Mouse (Mus musculus) embryo, embryonic 10 days (tissue): Measurements from ENCODE around the gene Fgfr2.
"Not testable (repeated sequence)": the region's sequence is repeated elsewhere in the genome, so short reads cannot be mapped to it uniquely, and the experiment has no call there.

Experiments used
- DNase-seq: peaks from one replicate; pipeline ENCODE4 v3.0.0-alpha.2; 2015; ENCODE audit warnings: low spot score

Gene Fgfr2

DNA sequence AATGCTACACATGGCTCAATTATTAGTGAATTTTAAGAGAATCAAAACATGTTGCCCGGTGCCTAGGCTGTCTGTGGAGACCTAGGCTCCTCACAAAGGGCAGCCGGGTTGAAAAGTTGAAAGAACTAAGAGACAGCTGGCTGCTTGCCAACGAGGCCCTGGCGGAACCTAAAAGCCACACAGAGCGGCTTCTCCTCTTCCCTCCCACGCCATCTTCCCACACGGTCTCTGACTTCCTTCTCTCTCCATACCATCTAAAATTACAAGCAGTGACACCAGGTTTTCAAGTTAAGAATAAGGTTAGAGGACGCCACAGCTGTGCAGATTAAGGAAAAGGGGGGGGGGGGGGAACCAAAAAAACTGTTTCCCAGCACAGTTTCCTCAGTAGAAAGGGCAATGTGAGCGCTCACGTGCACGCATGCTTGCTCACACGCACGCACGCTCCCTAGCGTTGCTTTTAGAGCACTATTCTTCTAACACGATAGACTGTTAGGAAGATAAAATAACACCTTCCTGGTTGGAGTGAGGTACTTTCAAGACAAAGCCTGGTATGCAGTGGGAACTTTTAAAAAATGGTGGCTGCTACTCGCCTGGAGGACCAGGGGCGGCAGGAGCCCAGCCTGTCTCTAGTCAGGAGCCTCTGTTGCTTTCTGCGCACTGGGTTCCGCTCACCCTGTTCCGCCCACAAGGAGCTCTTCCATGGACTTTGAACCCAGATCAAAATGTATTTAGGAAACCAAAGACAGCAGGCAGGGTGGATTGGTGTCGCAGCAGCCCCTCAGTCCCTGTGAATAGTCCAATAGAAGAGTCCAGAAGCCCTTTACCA, 2491.4 kb downstream of the Fgfr2 start:
- peak; percentile 33 for DNase-seq

DNA sequence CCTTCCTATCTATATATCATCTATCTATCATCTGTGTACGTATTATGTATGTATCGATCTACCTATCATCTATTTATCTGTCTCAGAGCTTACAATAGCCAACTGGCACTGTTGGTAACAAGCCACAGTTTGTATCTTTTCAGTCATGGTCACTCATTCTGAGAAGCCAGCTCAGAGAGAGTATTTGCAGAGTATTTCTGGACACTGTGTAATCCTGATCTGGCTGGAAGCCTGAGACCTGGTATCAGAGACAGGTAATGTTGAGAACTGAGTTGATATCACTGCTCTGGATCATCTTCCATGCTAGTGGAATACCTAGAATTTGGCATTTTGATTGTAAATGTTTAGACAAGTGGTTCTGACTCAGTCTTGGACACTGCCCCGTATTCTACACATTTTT, 2492.2 kb downstream of the Fgfr2 start:
- DNase-seq, result no peak

DNA sequence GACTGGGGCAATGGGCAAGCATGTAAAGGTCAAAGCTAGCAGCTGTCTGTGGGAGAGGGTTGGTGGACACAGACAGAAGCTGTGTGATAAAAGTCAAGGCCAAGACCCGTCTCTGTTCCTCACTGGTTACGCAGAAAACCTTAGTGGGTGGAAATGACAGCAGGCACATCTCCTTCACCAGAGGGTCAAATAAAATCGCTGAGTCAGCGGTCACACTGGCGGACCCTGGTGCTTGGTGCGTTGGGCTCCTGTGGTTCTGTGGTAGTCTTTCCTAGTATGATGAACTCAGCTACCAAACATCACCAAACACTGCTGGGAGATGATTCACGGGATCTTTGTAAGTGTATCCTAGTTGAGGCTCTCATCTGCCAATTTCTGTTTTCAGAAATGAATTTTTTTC, 2493.2 kb downstream of the Fgfr2 start:
- no peak for DNase-seq

DNA sequence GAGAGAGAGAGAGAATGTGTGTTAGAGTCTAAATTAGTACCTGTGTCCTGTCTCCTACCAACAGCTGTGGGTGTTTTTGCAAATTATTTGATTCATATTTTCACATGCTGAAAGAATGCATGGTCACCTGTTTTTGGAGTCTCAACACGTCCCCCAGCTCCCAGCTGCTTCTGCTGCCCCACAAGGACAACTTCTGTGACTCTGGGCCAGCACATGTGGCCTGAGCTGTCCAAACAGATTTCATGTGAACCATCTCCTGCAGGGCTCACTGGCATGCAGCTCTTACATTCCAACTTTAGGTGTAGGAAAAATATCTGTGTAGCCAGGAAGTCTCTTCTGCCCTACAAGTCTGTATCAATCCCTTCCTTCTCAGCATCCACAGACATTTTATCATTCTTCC, 2494.5 kb downstream of the Fgfr2 start:
- DNase-seq, result no peak

DNA sequence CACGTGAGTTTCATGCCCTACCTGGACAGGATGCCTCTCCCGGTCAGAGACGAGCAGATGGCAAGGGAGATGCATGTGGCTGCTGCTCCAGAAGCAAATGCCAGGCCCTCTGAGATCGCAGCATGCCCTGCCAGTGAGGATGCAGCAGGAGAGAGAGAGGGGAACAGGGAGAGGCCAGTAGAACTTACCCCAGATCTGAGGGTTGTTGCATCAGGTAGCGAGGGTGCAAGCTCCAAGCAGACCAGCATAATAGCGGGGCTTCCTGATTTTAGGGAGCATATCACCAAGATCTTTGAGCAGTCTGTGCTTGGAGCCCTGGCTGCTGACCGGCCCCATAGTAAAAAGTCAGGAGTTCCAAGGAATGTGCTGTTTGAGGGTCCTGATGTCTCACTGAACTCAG, 2497.8 kb downstream of the Fgfr2 start:
- no peak for DNase-seq

DNA sequence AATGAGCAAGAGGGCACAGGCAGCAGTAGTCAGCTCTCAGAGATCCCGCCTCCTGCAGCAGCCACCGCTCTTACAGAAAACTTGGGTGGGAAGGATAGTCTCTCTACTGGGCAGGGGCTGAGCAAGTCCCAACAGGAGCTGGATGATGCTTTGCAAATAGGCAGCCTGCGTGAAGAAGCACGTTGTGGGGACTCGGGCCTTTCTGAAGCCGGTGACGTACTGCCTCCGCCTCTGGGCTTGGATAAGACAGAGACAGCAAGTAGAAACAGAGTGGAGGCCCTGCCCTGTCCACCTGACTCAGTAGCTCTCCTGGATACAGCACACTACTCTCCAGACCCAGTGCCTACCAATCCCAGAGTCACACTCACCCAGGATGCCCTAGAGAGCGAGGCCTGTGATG, 2498.9 kb downstream of the Fgfr2 start:
- DNase-seq, result no peak

DNA sequence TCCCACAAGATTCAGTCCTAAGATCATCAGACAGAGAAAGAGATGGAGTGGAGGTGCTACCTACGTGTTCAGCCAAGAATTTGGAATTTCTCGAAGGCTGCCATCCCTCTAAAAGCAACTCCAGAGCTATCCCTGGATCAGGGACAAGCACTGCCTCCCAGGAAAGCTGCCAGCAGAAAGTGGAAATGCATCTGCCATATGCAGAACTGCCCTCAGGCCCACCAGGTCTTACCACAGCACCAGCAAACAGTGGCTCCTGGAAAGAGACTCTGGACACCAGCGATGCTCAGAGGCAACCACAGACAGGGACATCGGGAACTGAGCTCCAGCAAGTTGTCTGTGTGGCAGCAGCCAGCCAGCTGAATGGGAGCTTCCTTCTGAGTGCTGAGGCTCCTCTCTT, 2500.8 kb downstream of the Fgfr2 start:
- no peak for DNase-seq

DNA sequence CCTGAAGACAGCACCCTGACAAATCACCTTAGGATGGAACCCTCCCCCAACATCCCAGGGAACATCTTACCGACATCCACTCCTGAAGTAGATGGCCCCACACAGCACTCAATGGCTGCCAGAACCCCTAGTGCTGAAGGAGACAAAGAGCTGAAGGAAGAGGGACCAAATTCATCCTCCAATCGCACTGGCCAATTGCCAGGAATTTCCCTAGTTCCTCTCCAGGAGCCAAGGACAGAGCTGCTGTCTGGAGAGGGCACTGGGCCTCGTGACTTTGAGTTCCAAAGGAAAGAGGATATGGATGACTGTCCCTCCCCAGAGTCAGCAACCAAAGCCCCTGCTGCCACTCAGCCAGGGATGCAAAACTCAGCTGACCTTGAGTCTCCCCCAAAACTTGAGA, 2501.2 kb downstream of the Fgfr2 start:
- no peak for DNase-seq

DNA sequence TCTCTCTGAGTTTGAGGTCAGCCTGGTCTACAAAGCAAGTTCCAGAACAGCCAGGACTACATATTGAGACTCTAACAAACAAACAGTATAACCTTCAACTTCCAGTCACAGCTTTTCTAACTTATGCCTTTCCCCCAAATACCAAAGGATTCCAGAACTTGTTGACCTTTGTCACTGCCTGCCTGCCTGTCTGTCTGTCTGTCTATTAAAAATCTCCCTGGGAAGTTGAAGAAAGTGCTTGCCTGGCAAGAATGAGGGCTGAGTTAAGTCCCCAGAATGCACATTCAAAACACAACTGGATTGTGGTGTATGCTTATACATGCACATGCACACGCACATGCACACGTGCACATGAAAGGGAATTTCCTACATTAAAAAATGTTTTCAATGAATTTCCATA, 2502.1 kb downstream of the Fgfr2 start:
- DNase-seq, result no peak

DNA sequence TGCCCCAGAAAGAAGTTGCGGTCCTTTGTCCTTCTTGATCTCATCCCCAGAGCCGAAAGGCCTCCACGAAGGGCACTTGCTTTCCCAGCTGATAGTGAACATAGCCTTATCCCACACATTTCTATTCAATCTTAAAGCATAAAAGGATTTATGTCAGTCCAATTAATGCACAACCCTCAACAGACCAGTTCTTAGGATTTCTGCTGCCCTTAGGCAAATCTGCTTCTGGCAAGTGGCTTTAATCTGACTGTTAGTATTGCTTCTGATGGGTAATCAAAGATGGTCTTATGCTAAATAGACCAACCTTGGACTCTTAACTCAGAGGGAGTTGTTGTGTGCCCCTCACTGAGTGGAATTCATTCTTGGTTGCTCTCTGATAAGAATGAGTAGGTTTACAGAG, 2505.6 kb downstream of the Fgfr2 start:
- no peak for DNase-seq

DNA sequence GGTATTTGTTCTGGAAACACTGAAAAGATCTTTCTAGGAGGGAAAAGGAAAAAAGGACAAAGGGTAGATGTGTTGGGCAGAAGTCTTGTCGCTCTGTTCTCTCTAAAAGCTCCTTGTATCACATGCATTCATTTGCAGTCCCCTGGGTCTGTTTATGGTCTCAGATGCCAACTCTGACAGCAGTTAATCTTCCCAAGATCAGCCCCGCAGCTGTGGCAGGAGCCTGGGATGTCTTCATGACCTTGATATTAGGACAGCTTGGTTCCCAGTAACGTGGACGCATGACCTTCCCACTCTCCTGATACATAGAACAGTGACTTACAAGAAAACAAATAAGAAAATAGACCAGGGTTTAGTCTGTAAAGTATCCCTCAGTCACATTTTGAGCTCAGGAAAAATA, 2509.2 kb downstream of the Fgfr2 start:
- DNase-seq, result no peak

DNA sequence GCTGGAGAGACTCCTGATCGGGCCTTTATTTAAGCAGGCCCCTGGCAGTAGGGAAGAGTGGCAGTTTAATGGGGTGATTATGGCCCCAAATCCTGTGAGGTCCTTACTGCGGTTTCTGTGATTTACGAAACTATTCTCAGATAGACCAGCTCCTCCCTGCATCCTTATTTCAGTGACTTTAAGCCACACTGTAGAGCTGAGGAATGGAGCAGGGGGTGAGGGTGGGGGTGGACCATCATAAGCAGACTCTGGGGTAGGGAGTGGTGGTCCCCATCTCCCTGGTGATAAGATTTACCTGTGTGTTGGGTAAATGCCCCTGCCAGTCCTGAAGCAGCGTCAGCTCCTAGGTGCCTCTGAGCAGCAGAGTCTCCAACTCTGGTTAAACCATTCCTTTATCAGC, 2516.2 kb downstream of the Fgfr2 start:
- no peak for DNase-seq

DNA sequence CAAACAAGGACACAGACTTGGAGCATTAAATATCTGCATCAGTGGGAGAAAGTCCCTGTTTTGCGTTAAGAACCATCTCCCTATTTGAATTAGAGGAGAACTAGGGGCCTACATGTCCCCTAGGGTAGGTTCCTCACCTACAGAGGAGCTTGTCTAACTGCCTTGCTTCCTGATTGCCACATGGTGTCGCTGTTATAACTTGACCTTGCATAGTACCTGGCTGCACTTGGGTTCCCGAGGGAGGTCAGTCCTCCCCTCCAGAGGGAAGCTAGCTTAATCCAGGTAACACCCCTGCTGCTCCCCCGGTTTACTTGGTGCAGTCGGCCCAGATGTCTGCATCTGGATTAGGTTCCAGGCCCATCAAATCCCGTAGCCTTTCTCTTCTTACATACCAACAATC, 2518.0 kb downstream of the Fgfr2 start:
- DNase-seq, result peak; percentile 64

DNA sequence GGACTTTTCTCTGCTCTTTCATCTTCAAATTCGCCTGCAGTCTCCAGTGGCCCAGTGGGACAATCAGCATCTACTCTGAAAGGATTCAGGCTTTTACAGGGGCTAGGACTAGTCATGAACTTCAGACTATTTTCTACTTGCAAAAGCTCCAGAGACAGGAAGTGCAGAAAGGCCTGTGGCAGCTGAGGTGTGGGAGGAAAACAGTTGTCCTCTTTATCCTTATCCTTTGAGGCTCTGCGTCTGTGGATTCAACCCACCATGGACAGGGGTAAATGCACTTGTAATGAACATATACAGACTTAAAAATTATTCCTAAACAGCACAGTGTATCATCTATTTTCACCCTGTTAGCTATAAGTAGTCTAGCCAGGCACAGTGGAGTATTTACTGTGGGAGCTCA, 2518.8 kb downstream of the Fgfr2 start:
- no peak for DNase-seq

DNA sequence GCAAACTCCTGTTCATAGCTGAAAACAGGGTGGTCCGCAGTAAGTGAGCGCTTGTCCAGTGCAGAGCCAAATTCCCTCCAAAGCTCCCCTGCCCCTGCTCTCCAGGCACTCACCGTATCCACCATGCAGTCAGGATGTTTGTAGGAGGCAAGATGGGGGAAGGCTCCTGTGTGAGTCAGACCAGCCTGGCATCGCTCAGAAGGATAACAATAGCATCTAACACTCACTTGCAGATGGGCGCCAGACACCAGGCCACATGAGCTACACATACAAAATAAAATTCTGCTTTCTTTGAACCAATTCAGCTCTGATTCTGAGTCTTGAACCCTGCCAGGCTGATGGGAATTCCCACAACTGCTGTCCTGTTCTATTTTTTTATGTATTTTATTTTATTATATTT, 2519.6 kb downstream of the Fgfr2 start:
- DNase-seq, result no peak

DNA sequence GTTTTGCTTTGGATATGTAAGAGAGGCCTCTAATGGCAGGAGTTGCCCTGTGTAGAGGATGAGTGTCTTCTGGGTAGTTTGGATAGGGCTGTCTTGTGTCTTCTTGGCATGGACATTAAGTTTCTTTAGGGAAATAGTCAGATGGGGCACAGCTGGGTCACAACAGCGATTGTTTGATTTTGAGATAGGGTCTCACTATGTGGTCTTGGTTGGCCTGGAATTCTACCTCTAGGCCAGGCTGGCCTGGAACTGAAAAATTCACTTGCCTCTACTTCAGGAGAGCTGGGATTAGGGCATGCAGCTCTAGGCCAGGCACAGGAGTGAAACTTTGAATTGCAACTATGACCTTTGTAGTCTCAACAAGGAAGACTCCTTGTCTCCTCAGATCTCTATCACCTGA, 2520.3 kb downstream of the Fgfr2 start:
- no peak for DNase-seq

DNA sequence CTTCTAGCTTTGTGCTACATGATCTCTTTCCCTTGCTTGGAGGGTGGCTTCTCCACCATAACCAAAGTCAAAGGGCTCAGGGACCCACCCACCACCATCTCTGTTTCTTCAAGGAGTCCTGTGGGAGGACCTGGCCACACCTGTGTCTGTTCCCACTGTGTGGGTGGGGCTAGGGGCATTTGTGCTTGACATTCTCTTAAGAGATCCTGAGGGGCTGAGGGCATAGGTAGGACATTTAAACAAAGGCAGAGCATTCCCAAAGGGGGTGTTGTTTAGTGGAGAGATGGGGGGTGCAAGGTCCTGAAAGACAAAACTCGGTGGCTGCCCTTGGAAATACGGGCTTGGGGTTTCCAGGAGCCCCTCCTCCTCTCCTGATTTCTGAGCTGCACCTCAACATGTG, 2522.6 kb downstream of the Fgfr2 start:
- DNase-seq, result no peak

DNA sequence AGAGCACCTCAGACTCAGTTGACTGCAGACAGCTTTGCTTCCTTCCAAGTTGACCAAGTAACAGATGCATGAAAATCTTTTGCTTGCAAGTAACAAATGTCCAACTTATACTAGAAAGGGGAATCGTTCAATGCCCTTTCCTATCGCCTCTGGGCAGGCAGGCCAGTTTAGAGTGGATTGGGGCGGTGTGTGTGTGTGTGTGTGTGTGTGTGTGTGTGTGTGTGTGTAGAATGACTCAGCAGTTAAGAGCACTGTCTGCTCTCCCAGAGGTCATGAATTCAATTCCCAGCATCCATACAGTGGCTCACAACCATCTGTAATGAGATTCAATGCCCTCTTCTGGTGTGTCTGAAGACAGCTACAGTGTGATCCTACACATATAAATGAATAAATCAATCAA, 2523.1 kb downstream of the Fgfr2 start:
- DNase-seq, result no peak

DNA sequence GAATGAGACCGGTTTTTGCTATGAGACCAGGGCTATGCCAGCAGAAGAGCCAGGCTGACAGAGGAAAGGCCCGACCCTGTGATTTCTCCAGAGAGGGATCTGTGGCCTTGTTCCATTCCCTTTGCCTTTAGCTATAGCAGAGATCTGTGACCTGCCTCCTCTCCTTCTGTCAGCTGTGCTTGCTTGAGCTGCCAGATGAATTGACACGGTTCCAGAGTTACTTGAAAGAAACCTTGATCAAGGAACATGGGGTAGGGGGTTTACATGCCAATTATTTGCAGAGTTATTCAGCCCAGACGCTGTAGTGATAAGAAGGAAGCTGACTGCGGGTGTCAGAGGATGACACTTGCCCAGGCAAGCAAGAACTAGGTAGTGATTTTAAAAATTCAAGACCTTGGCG, 2525.6 kb downstream of the Fgfr2 start:
- no peak for DNase-seq

DNA sequence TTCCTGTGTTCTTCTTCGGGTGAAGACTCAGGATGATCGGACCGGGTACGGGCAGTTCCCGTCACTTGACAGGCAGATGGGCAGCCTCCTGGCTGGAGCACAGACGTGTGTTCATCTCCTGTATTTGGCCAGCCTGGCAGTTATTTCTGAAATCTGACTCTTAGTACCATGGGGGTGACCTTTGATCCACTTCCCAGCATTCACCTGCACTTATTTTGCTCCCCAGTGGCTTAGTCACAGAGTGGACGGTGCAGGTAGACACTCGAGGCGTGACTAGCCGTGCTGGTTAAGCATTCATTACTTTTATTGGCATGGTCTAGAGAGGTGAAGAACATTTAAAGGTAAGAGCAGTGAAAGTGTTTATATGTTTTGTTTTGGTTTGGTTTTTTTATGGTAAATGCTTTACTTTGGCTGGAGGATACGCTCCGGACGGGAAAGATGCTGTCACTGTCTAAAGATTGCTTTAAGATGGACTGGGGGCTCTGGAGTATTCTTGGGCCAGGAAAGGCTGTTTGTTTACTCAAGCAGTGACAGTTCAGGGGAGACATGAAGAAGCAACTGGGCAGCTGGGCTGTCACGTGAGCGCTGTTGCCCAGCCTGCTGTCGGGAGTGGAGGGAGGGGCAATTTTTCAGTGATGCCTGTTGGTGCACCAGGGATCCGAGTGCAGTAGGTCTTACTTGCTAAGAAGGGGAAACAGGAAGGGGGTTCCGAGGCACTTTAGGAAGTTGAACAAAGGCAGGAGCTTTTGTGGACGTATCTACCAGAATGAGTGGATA, 2526.9 kb downstream of the Fgfr2 start:
- peak; percentile 44 for DNase-seq

DNA sequence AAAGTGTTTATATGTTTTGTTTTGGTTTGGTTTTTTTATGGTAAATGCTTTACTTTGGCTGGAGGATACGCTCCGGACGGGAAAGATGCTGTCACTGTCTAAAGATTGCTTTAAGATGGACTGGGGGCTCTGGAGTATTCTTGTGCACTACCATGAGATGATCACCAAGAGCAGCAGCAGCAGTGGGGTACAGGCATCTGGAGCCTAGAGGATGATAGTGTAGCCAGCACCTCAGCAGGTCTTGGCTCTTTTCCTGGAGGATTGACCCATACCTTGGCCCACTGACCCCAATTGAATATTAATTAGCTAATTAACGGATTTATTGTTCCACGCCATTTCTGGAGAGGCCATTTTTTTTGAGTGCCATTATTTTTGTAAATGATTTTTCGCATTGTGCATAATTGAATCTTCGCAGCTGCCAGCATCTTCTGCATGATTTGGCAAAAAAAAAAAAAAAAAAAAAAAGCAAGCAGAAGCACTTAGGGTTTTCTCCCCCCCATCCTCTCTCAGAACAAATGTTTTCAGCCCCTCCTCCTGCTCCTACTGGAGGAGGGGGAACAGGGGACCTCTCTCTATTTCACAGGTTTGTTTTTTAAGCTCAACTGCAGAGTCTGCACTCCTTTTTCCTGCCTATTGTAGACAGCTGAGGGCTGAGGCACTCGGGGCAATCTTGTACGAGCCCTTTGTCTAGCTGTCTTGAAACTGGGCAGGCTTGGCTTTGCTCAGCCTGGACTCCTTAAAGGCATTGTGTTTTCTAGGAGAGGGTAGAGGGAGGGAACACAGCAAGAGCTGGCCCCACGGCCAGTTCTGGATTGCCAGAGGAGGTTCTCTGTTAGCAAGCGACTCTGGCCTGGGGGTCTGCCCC, 2529.5 kb downstream of the Fgfr2 start:
- DNase-seq, result not testable (repeated sequence)

DNA sequence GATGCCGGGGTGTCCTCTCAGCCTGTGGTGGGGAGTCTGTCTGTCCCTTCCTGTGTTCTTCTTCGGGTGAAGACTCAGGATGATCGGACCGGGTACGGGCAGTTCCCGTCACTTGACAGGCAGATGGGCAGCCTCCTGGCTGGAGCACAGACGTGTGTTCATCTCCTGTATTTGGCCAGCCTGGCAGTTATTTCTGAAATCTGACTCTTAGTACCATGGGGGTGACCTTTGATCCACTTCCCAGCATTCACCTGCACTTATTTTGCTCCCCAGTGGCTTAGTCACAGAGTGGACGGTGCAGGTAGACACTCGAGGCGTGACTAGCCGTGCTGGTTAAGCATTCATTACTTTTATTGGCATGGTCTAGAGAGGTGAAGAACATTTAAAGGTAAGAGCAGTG, 2530.2 kb downstream of the Fgfr2 start:
- DNase-seq, result not testable (repeated sequence)
